Mouse (Mus musculus): ENCODE data around the gene Scube2. TPM values are rescaled to one million over a fixed set of nuclear protein-coding genes. Genes with fewer than 3 reads are reported as not detected.
A peak's percentile ranks its signal among the peaks of the same experiment; 100 is the strongest.

The Scube2 gene
- polyA plus RNA-seq, 1 experiment from 2014 or later, result 1.7 TPM

DNA sequence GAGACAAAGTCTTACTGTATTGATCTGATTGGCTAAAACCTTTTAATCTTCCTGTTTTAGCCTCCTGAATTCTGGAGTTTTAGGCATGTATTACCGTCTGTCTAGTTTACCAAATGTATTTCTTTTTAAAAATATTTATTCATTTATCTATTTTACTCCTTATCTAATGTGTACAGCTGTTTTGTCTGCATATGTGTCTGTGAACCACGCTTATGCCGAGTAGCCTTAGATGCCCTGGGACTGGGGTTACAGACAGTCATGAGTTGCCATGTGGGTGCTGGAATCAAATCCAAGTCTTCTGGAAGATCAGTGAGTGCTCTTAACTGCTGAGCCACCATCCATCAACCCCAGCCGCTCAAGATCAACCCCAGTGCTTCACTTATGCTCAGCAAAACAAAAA, 46.9 kb downstream of the Scube2 start:
- Histone ChIP-seq H3K36me3 (no peaks in the 10 kb centered on the region), H3K9me3 (no peaks in the 10 kb centered on the region), H3K27ac (replicated peaks) (no peak overlapping the region), H3K9ac (replicated peaks) (no peak overlapping the region), H3K27me3 (peaks cover 20% of the 10 kb centered on the region), H3K4me2 (replicated peaks) (no peak overlapping the region), H3K4me1 (peaks cover 11% of the 10 kb centered on the region), H3K4me3 (no peak overlapping the region)
- WGBS, result 94% methylated on average over 4 of the region's 4 CpGs
- ATAC-seq (ENCODE audit: low FRiP score, low read depth), result no peak

DNA sequence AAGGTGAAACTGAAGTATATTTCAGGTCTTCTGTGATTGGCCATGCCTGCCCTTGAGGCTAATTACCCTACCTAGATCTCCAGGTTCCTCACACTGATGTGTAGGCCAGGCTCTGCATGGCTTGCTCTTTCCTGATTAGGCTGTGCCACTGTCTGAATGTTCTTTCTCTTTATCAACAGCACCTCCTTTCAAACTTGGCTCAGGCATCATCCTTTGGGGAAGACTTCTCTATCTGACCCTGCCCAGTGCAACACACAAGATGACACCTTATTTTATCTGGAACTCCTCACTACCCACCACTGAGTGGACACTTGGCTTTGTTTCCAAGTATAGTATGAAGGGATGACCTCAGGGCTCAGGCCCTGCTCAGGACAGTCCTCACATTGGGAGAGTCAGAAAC, 47.5 kb downstream of the Scube2 start:
- no peak overlapping the region for H3K9ac ChIP-seq (replicated peaks)
- no peak overlapping the region for H3K27ac ChIP-seq (replicated peaks)
- peaks cover 18% of the 10 kb centered on the region for H3K4me1 ChIP-seq
- H3K27me3 ChIP-seq, result peaks cover 20% of the 10 kb centered on the region
- no peak for ATAC-seq (ENCODE audit: low FRiP score, low read depth)
- no peaks in the 10 kb centered on the region for H3K9me3 ChIP-seq
- H3K36me3 ChIP-seq, result no peaks in the 10 kb centered on the region
- H3K4me2 ChIP-seq (replicated peaks), result no peak overlapping the region
- H3K4me3 ChIP-seq, result no peak overlapping the region

DNA sequence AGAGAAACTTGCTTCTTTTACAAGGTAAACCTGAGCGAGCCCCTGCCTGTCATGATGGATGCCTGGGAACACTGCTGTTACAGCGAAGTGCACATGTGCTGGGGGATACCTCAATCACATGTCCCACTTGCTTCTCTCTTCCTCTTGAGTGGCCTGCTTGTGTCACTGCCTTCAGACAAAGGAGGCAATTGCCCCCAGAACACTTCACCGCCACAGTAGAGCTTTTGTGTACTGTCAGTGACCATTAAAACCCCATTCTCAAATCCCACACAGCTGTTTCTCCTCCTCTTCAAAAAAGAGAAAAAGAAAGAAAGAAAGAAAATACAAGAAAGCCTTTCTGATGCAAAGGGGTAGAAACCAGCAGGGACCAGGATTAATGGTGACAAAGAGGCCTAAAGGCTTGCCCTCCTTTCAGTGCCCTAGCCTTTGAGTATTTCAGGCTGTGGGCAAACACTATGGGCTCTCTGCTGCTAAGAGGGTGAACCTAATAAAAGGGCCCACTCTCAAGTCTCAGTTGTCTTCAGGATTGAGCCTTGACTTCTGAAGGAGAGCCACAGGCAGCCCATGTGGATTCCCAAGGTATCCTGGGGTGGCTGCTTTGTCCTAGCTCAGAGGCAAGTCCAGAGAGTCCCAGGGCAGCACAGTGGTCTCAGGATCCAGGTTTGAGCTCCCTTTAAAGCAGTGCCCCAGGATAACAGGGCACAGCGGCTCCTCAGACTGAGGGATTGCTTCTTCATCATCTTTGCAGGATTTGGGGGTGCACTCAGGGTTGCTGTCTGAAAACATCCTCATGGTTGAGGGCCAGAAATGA, 51.9 kb downstream of the Scube2 start:
- no peak overlapping the region for H3K4me2 ChIP-seq (replicated peaks)
- H3K4me3 ChIP-seq, result no peak overlapping the region
- H3K27me3 ChIP-seq, result peaks cover 34% of the 10 kb centered on the region
- no peak overlapping the region for H3K9ac ChIP-seq (replicated peaks)
- H3K4me1 ChIP-seq, result peaks cover 22% of the 10 kb centered on the region
- peak overlapping the region; percentile 65 for H3K27ac ChIP-seq (replicated peaks)
- no peaks in the 10 kb centered on the region for H3K9me3 ChIP-seq
- no peaks in the 10 kb centered on the region for H3K36me3 ChIP-seq
- WGBS, result 19% methylated on average over 4 of the region's 4 CpGs
- peak; percentile 73; the same call in 1 of the 2 replicates for ATAC-seq (ENCODE audit: low FRiP score, low read depth)

DNA sequence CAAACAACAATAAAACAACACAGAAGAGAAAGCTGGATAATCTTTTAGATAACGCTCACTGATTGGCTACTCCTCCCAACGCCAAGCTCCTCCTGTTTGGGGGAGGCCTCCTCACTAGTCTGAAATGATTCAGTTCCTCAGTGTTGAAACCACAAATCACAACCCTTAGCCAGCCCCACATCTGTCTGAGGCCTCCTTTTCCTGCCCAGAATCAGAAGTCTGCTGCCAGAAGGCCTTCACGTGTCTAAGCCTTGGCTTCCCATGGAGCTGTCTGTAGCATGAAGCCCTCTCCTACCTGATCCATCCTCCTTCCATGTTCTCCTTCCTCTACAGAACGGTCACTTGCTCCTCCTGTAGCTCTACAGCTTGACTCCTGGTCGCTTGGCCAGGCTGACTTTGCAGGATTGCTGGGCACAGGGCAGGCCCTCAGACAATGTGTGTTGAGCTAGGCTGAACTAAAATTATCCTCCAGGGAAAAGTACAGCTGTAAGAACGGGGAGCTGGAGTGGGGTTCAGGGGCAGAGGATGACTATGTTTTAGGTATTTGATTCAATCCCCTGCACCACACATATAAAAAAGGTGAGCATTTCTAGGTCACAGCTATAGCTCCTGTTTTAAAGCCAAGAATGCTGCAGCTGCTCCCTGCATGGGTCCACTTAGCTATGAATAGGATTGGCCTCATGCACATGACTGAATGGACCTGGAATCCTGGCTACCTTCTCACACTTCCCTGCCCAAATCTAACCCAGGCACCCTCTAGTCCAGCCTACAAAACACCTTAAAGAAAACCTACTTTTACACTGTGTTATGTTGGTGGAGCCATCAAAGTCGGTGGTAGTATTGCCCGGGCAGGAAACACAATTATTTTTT, 57.6 kb downstream of the Scube2 start:
- Histone ChIP-seq H3K4me3 (no peak overlapping the region), H3K27ac (replicated peaks) (no peak overlapping the region), H3K36me3 (no peaks in the 10 kb centered on the region), H3K4me1 (peaks cover 3% of the 10 kb centered on the region), H3K4me2 (replicated peaks) (no peak overlapping the region), H3K9ac (replicated peaks) (no peak overlapping the region), H3K27me3 (peaks cover 14% of the 10 kb centered on the region), H3K9me3 (no peaks in the 10 kb centered on the region)
- WGBS, result 88% methylated on average over 8 of the region's 8 CpGs
- ATAC-seq (ENCODE audit: low FRiP score, low read depth), result no peak

DNA sequence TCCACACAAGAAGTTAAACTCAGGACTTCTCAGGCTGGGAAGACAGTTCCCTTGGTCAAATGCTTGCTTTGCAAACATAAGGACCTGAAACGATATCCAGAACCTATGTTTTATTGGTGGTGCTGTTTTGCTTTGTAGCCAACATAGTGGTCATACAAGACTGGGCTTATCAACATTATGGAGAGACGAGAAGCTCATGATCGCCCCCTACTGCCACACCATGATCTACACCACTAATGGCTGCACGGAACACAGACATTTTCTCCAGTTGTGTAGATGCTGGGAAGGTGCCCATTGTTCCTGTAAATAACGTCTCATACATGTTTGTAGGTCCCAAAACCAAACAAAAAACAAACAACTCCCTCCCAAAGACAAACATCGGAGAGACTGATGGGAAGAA, 60.6 kb downstream of the Scube2 start:
- H3K9ac ChIP-seq (replicated peaks), result no peak overlapping the region
- 75% methylated on average over 6 of the region's 6 CpGs for WGBS
- no peak overlapping the region for H3K4me3 ChIP-seq
- H3K9me3 ChIP-seq, result no peaks in the 10 kb centered on the region
- no peak overlapping the region for H3K27ac ChIP-seq (replicated peaks)
- no peaks in the 10 kb centered on the region for H3K4me1 ChIP-seq
- H3K36me3 ChIP-seq, result no peaks in the 10 kb centered on the region
- H3K27me3 ChIP-seq, result peaks cover 6% of the 10 kb centered on the region
- no peak for ATAC-seq (ENCODE audit: low FRiP score, low read depth)
- no peak overlapping the region for H3K4me2 ChIP-seq (replicated peaks)

DNA sequence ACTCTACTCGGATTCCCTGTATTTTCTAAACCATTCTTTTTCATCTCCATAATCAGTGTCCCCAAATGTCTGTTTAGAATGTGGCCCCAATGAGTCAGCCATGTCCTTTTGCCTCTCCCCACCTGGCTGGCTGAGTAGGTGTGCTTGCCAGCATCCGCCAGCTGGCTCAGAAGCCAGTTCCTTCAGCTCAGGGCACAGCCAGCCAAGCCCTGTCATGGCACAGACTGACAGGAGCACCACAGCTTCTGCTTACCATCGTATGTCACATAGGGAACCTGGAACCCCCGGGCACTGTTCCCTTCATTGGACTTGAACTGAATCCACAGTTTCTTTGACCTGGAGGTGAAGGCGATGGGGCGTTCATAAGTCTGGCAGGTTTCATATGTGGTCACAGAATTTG, 61.1 kb downstream of the Scube2 start:
- 95% methylated on average over 6 of the region's 6 CpGs for WGBS
- Histone ChIP-seq H3K9ac (replicated peaks) (no peak overlapping the region), H3K27me3 (peaks cover 6% of the 10 kb centered on the region), H3K9me3 (no peaks in the 10 kb centered on the region), H3K27ac (replicated peaks) (no peak overlapping the region), H3K4me1 (no peaks in the 10 kb centered on the region), H3K4me3 (no peak overlapping the region), H3K4me2 (replicated peaks) (no peak overlapping the region), H3K36me3 (no peaks in the 10 kb centered on the region)
- no peak for ATAC-seq (ENCODE audit: low FRiP score, low read depth)

DNA sequence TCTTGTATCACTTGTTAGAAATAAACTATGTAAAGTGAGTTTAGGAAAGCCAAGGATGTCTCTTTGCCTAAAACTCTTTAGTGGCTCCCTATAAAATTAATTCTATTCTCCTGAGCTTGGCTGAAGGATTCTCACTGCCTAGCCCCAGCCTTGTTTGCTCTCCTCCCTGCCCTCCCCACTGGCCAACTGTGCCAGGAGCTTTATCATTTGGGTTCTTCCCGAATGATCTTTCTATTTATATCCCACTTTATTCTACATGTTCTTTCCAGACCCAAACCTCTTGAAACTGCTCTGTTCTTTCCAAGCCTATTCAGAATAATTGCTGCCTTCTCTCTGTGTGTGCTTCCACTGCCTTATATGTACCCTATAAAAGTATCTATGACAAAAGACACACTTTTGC, 62.0 kb downstream of the Scube2 start:
- no peaks in the 10 kb centered on the region for H3K4me1 ChIP-seq
- H3K27ac ChIP-seq (replicated peaks), result no peak overlapping the region
- no peaks in the 10 kb centered on the region for H3K36me3 ChIP-seq
- no peak overlapping the region for H3K4me2 ChIP-seq (replicated peaks)
- ATAC-seq (ENCODE audit: low FRiP score, low read depth), result no peak
- H3K4me3 ChIP-seq, result no peak overlapping the region
- no peak overlapping the region for H3K9ac ChIP-seq (replicated peaks)
- peaks cover 3% of the 10 kb centered on the region for H3K27me3 ChIP-seq
- 87% methylated on average over 1 of the region's 1 CpGs for WGBS
- H3K9me3 ChIP-seq, result no peaks in the 10 kb centered on the region

DNA sequence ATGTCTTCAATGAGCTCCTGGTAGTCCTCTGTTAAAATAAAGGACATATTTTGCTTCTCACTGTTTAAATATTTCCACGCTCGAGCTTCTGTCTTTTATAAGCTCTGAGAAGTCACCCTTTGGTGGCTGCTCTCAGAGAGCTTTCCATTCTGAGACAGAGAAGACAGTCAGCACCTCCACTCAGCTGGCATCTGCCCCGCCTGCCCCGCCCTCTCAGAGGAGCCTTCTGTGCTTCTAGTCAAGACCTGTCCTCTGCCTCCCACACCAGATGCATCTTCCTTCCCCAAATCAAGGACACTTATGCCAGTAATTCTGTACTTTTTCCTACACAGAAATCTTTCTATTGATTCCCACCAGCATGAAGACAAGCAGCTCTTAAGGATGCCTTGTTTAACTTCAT, 64.9 kb downstream of the Scube2 start:
- WGBS, result 93% methylated on average over 4 of the region's 4 CpGs
- peaks cover 5% of the 10 kb centered on the region for H3K27me3 ChIP-seq
- no peak overlapping the region for H3K27ac ChIP-seq (replicated peaks)
- ATAC-seq (ENCODE audit: low FRiP score, low read depth), result no peak
- no peaks in the 10 kb centered on the region for H3K36me3 ChIP-seq
- H3K4me2 ChIP-seq (replicated peaks), result no peak overlapping the region
- no peak overlapping the region for H3K4me3 ChIP-seq
- no peak overlapping the region for H3K9ac ChIP-seq (replicated peaks)
- no peaks in the 10 kb centered on the region for H3K9me3 ChIP-seq
- no peaks in the 10 kb centered on the region for H3K4me1 ChIP-seq

DNA sequence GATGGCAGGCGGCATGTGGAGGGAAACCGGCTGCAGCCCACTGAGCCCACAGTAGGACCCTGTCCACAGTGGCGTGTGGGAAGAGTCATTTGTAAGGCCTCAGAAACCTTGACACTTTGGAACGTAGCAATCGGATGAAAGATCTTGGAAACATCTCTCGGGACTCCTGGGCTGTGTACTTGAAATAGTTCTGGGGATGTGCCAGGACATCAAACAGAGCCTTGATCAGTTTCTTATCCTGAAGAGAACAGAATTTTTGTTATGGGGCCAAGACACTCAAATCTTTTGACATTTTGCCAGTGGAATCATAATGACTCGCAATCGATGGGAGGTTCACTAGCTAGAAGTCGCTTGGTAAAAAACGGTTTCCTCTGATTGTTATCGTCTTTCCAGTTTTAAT, 66.3 kb downstream of the Scube2 start:
- H3K4me2 ChIP-seq (replicated peaks), result no peak overlapping the region
- no peak overlapping the region for H3K27ac ChIP-seq (replicated peaks)
- H3K4me3 ChIP-seq, result no peak overlapping the region
- no peaks in the 10 kb centered on the region for H3K9me3 ChIP-seq
- H3K9ac ChIP-seq (replicated peaks), result no peak overlapping the region
- H3K4me1 ChIP-seq, result no peaks in the 10 kb centered on the region
- ATAC-seq (ENCODE audit: low FRiP score, low read depth), result no peak
- 94% methylated on average over 11 of the region's 11 CpGs for WGBS
- H3K36me3 ChIP-seq, result no peaks in the 10 kb centered on the region
- peaks cover 7% of the 10 kb centered on the region for H3K27me3 ChIP-seq

DNA sequence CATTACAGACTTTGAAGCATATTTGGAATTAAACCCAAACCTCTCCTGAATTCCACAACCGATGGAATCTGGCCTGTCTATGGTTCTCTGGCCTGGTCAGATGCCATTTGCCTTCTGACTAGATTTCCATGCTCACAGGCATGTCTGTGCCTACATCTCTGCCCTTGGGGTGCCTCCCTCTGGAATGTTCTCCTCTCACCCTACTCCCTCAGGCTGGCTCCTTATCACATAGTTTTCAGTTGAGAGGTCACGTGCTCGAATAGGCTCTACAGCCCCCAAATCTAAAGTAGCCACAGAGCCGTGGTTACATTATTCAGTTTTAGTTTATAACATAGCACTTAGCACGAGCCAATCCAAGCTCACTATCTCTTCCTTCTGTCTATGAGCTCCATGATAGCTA, 69.9 kb downstream of the Scube2 start:
- Histone ChIP-seq H3K4me1 (no peaks in the 10 kb centered on the region), H3K27me3 (peaks cover 7% of the 10 kb centered on the region; the same call in 1 of the 2 replicates), H3K36me3 (no peaks in the 10 kb centered on the region), H3K4me2 (replicated peaks) (no peak overlapping the region), H3K9ac (replicated peaks) (no peak overlapping the region), H3K27ac (replicated peaks) (no peak overlapping the region), H3K4me3 (no peak overlapping the region), H3K9me3 (no peaks in the 10 kb centered on the region)
- ATAC-seq (ENCODE audit: low FRiP score, low read depth), result no peak
- 82% methylated on average over 5 of the region's 5 CpGs for WGBS

DNA sequence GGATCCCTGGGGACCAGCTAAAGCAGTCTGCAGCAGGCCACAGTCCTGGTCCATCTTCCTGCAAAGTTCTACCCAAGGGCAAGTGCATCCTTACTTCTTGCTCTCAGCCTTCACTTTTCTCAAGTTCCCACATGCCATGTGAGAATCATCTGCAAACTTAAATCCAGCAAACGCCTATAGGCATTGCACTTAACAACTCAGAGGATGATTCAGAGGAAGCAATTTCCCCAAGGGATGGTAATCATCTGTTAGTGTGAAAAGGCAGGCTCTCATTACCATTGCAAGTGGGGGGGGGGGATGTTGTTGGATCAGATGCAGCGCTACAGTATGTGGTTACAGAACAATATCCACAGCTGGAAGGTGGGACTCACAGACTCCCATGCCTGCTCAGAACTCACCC, 70.9 kb downstream of the Scube2 start:
- Histone ChIP-seq H3K9ac (replicated peaks) (no peak overlapping the region), H3K27me3 (0 out of 2 replicates have a peak, but pooled peaks cover 4% of the 10 kb centered on the region), H3K9me3 (no peaks in the 10 kb centered on the region), H3K4me3 (no peak overlapping the region), H3K27ac (replicated peaks) (no peak overlapping the region), H3K36me3 (no peaks in the 10 kb centered on the region), H3K4me1 (no peaks in the 10 kb centered on the region), H3K4me2 (replicated peaks) (no peak overlapping the region)
- 83% methylated on average over 2 of the region's 2 CpGs for WGBS
- ATAC-seq (ENCODE audit: low FRiP score, low read depth), result no peak

DNA sequence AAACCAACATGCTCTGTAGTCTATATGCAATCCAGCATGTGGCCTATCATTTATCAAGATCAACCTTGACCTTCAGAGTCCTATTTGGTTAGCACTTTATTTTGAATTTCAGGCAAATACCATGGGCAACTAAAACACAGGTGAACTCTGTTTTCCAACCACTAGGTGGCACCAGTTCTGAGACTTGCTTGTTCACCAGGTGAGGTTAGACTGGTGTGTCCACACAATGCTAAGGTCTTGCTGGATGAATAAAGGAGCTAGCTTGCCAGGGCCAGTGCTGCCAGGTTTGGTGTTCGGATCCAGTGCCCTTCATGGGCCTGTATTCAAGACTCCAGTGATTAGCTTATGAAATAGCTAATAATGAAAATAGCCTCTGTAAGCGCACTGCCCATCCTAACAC, 72.7 kb downstream of the Scube2 start:
- H3K4me2 ChIP-seq (replicated peaks), result no peak overlapping the region
- H3K4me3 ChIP-seq, result no peak overlapping the region
- H3K9me3 ChIP-seq, result no peaks in the 10 kb centered on the region
- no peak overlapping the region for H3K9ac ChIP-seq (replicated peaks)
- H3K36me3 ChIP-seq, result no peaks in the 10 kb centered on the region
- no peak overlapping the region for H3K27ac ChIP-seq (replicated peaks)
- 0 out of 2 replicates have a peak, but pooled peaks cover 4% of the 10 kb centered on the region for H3K27me3 ChIP-seq
- 83% methylated on average over 2 of the region's 2 CpGs for WGBS
- H3K4me1 ChIP-seq, result no peaks in the 10 kb centered on the region
- no peak for ATAC-seq (ENCODE audit: low FRiP score, low read depth)

All from midbrain, embryonic 12.5 days (tissue).